Mouse (Mus musculus): ENCODE results near the gene Prr7. TPM values are rescaled to one million over a fixed set of nuclear protein-coding genes. Genes with fewer than 3 reads are reported as not detected.

Gene Prr7
- total and polyA plus RNA-seq, 2 experiments from 2014 or later: 0.08 to 3.6 TPM

- Histone ChIP-seq H3K9me3 (replicated peaks; ENCODE audit: control insufficient read depth, low read length) (no peaks in the 10 kb centered on the region), H3K4me2 (ENCODE audit: low read depth, low read length) (peak within 1 kb of the TSS; percentile 77), H3K9ac (replicated peaks; ENCODE audit: low read depth, low read length) (peak within 1 kb of the TSS; percentile 80), H3K36me3 (replicated peaks; ENCODE audit: control insufficient read depth, insufficient read depth, low read length) (no peaks in the 10 kb centered on the region), H3K4me1 (ENCODE audit: control insufficient read depth, insufficient read depth) (0 out of 2 replicates have a peak, but pooled peaks cover 4% of the 10 kb centered on the region), H3K27me3 (ENCODE audit: control insufficient read depth, insufficient read depth, low read length) (peaks cover 87% of the 10 kb centered on the region), H3K4me3 (ENCODE audit: low read depth, low read length) (peak within 1 kb of the TSS; percentile 74), H3K27ac (ENCODE audit: low read depth) (peak within 1 kb of the TSS; percentile 78)
- WGBS: 1% methylated on average over 34 of the region's 83 CpGs
- TF ChIP-seq CTCF (IDR thresholded peaks at IDR 0.05; ENCODE audit: low read depth): no peak
- TF ChIP-seq EP300 (IDR thresholded peaks at IDR 0.05; ENCODE audit: low read depth): no peak
- DNase-seq (ENCODE audit: low spot score) (peak; percentile 39), ATAC-seq (ENCODE audit: insufficient read depth, low read depth) (peak; percentile 74)
Measured at GRCm38 (mm10) chr13:55487578-55488498, 23.8 kb downstream of the Prr7 start, which contains the start of gene Dbn1. Gene Dbn1 (minus strand): TSS chr13:55488111.

GRCm38 (mm10) chr13:55494257-55494656 is 30.2 kb downstream of the Prr7 start:
- Histone ChIP-seq H3K27me3 (ENCODE audit: control insufficient read depth, insufficient read depth, low read length) (peaks cover 68% of the 10 kb centered on the region), H3K27ac (ENCODE audit: low read depth) (no peak overlapping the region), H3K4me3 (ENCODE audit: low read depth, low read length) (no peak overlapping the region), H3K9me3 (replicated peaks; ENCODE audit: control insufficient read depth, low read length) (no peaks in the 10 kb centered on the region), H3K9ac (replicated peaks; ENCODE audit: low read depth, low read length) (no peak overlapping the region), H3K4me1 (ENCODE audit: control insufficient read depth, insufficient read depth) (peaks cover 9% of the 10 kb centered on the region; the same call in 1 of the 2 replicates), H3K36me3 (replicated peaks; ENCODE audit: control insufficient read depth, insufficient read depth, low read length) (peaks cover 15% of the 10 kb centered on the region), H3K4me2 (ENCODE audit: low read depth, low read length) (no peak overlapping the region)
- 14% methylated on average over 2 of the region's 2 CpGs for WGBS
- DNase-seq (ENCODE audit: low spot score) (no peak), ATAC-seq (ENCODE audit: insufficient read depth, low read depth) (no peak)
- TF ChIP-seq CTCF (IDR thresholded peaks at IDR 0.05; ENCODE audit: low read depth) (no peak), EP300 (IDR thresholded peaks at IDR 0.05; ENCODE audit: low read depth) (no peak)

GRCm38 (mm10) chr13:55494883-55495621 is 31.0 kb downstream of the Prr7 start:
- H3K27ac ChIP-seq (ENCODE audit: low read depth): no peak overlapping the region
- H3K36me3 ChIP-seq (replicated peaks; ENCODE audit: control insufficient read depth, insufficient read depth, low read length): peaks cover 15% of the 10 kb centered on the region
- H3K27me3 ChIP-seq (ENCODE audit: control insufficient read depth, insufficient read depth, low read length): peaks cover 65% of the 10 kb centered on the region
- 9% methylated on average over 18 of the region's 18 CpGs for WGBS
- peak; percentile 91 for TF ChIP-seq EP300 (IDR thresholded peaks at IDR 0.05; ENCODE audit: low read depth)
- TF ChIP-seq CTCF (IDR thresholded peaks at IDR 0.05; ENCODE audit: low read depth): no peak
- H3K9me3 ChIP-seq (replicated peaks; ENCODE audit: control insufficient read depth, low read length): no peaks in the 10 kb centered on the region
- no peak overlapping the region; the same call in 1 of the 2 replicates for H3K4me2 ChIP-seq (ENCODE audit: low read depth, low read length)
- peaks cover 9% of the 10 kb centered on the region; the same call in 1 of the 2 replicates for H3K4me1 ChIP-seq (ENCODE audit: control insufficient read depth, insufficient read depth)
- ATAC-seq (ENCODE audit: insufficient read depth, low read depth) (peak; percentile 91), DNase-seq (ENCODE audit: low spot score) (peak; percentile 95)
- no peak overlapping the region for H3K4me3 ChIP-seq (ENCODE audit: low read depth, low read length)
- H3K9ac ChIP-seq (replicated peaks; ENCODE audit: low read depth, low read length): no peak overlapping the region

- no peaks in the 10 kb centered on the region for H3K9me3 ChIP-seq (replicated peaks; ENCODE audit: control insufficient read depth, low read length)
- H3K36me3 ChIP-seq (replicated peaks; ENCODE audit: control insufficient read depth, insufficient read depth, low read length): peaks cover 17% of the 10 kb centered on the region
- 48% methylated on average over 4 of the region's 4 CpGs for WGBS
- ATAC-seq (ENCODE audit: insufficient read depth, low read depth) (no peak), DNase-seq (ENCODE audit: low spot score) (no peak)
- H3K4me1 ChIP-seq (ENCODE audit: control insufficient read depth, insufficient read depth): peaks cover 9% of the 10 kb centered on the region; the same call in 1 of the 2 replicates
- no peak overlapping the region for H3K9ac ChIP-seq (replicated peaks; ENCODE audit: low read depth, low read length)
- TF ChIP-seq CTCF (IDR thresholded peaks at IDR 0.05; ENCODE audit: low read depth) (no peak), EP300 (IDR thresholded peaks at IDR 0.05; ENCODE audit: low read depth) (no peak)
- peaks cover 67% of the 10 kb centered on the region for H3K27me3 ChIP-seq (ENCODE audit: control insufficient read depth, insufficient read depth, low read length)
- no peak overlapping the region for H3K4me2 ChIP-seq (ENCODE audit: low read depth, low read length)
- no peak overlapping the region for H3K4me3 ChIP-seq (ENCODE audit: low read depth, low read length)
- H3K27ac ChIP-seq (ENCODE audit: low read depth): no peak overlapping the region
Measured at GRCm38 (mm10) chr13:55495702-55496101, 31.6 kb downstream of the Prr7 start.

- Histone ChIP-seq H3K4me1 (ENCODE audit: control insufficient read depth, insufficient read depth) (peaks cover 9% of the 10 kb centered on the region; the same call in 1 of the 2 replicates), H3K27me3 (ENCODE audit: control insufficient read depth, insufficient read depth, low read length) (peaks cover 63% of the 10 kb centered on the region), H3K36me3 (replicated peaks; ENCODE audit: control insufficient read depth, insufficient read depth, low read length) (peaks cover 26% of the 10 kb centered on the region), H3K27ac (ENCODE audit: low read depth) (no peak overlapping the region), H3K4me3 (ENCODE audit: low read depth, low read length) (no peak overlapping the region), H3K4me2 (ENCODE audit: low read depth, low read length) (no peak overlapping the region), H3K9me3 (replicated peaks; ENCODE audit: control insufficient read depth, low read length) (no peaks in the 10 kb centered on the region), H3K9ac (replicated peaks; ENCODE audit: low read depth, low read length) (no peak overlapping the region)
- DNase-seq (ENCODE audit: low spot score): no peak
- ATAC-seq (ENCODE audit: insufficient read depth, low read depth): no peak
- TF ChIP-seq EP300 (IDR thresholded peaks at IDR 0.05; ENCODE audit: low read depth): no peak
- no peak for TF ChIP-seq CTCF (IDR thresholded peaks at IDR 0.05; ENCODE audit: low read depth)
- WGBS: 75% methylated on average over 6 of the region's 6 CpGs
Measured at GRCm38 (mm10) chr13:55496661-55497060, 32.6 kb downstream of the Prr7 start.

Data from heart, postnatal 0 days (tissue).